15 mouse cellular contexts compared by ENCODE assay signal in genomic region chr1:59825421-59825820, GRCm38 (mm10).
DNase-seq lines count a peak whose midpoint lies in the region; ATAC-seq and TF ChIP-seq lines count a peak whose summit lies in the region.
"Had no signal": no experiment of that assay in that cellular context is flagged by ENCODE, and none has a peak within 500 bp of the region (broad histone marks: within the 10 kb centered on the region; RNA-seq: fewer than 3 reads in every experiment).

No protein-coding gene starts in this region.

- no peaks in the 10 kb centered on the region for H3K27me3 ChIP-seq in kidney, embryonic 16.5 days (ENCODE audit: insufficient read depth, low read length)
- H3K27me3 ChIP-seq: liver, embryonic 12.5 days; megakaryocyte, embryonic 14.5 days had no signal

- no peak for ATAC-seq in kidney, embryonic 16.5 days (ENCODE audit: low FRiP score, low TSS enrichment)
- ATAC-seq: hindbrain, embryonic 16.5 days; liver, embryonic 12.5 days had no signal

- intact Hi-C loops in heart, postnatal 36 days (cut with DNase I) = no loop called here

- H3K36me3 ChIP-seq in kidney, embryonic 16.5 days (ENCODE audit: insufficient read depth, low read length) = peaks cover 9% of the 10 kb centered on the region
- H3K36me3 ChIP-seq: liver, embryonic 12.5 days had no signal

- no peaks in the 10 kb centered on the region for H3K9me3 ChIP-seq in kidney, embryonic 16.5 days (ENCODE audit: low read length)
- H3K9me3 ChIP-seq: G1E; liver, embryonic 12.5 days; megakaryocyte, embryonic 14.5 days had no signal

- no peak overlapping the region for H3K4me3 ChIP-seq in kidney, embryonic 16.5 days (ENCODE audit: low read length)
- no peak overlapping the region for H3K4me3 ChIP-seq in layer of hippocampus, adult 2 months
- H3K4me3 ChIP-seq: erythroblast, embryonic 14.5 days; liver, embryonic 12.5 days; megakaryocyte, embryonic 14.5 days had no signal

- no peak overlapping the region for H3K27ac ChIP-seq in kidney, embryonic 16.5 days (ENCODE audit: low read length)
- no peak overlapping the region for H3K27ac ChIP-seq in layer of hippocampus, adult 2 months
- H3K27ac ChIP-seq: liver, embryonic 12.5 days had no signal

- H3K9ac ChIP-seq in kidney, embryonic 16.5 days (replicated peaks; ENCODE audit: low read length) = no peak overlapping the region
- H3K9ac ChIP-seq: liver, embryonic 12.5 days had no signal

- H3K4me1 ChIP-seq in kidney, embryonic 16.5 days (ENCODE audit: insufficient read depth, low read length) = no peaks in the 10 kb centered on the region

- DNase-seq in cerebellum, adult 18-20 months = peak; percentile 21 to 35
- no peak for DNase-seq in cerebellum, adult 9-10 months
- peak; percentile 57 for DNase-seq in kidney, postnatal 10 days
- DNase-seq in adipocyte (ENCODE audit: low spot score) = peak; percentile 39
- peak; percentile 35 to 52 for DNase-seq in heart, postnatal 36 days
- DNase-seq in spleen, postnatal 36 days (ENCODE audit: low spot score in 2 of 2) = no peak
- DNase-seq in layer of hippocampus, adult 2 months (ENCODE audit: low spot score in 2 of 2) = no peak
- DNase-seq: cerebellum, adult 11-12 months; thymus, postnatal 14 days had no signal

- H3K4me2 ChIP-seq in kidney, embryonic 16.5 days (replicated peaks; ENCODE audit: low read depth, low read length) = no peak overlapping the region
- H3K4me2 ChIP-seq: liver, embryonic 12.5 days had no signal

- no peak for TF ChIP-seq CTCF in layer of hippocampus, adult 2 months (conservative IDR thresholded peaks at IDR 0.05)

Comparison
In these comparisons a context has a peak if more than half of its experiments do, and no peak if none do; other contexts are left out.
1. DNase-seq: peak in cerebellum, adult 18-20 months (2 of 2), kidney, postnatal 10 days (single experiment), adipocyte (single experiment) and heart, postnatal 36 days (2 of 2); none in cerebellum, adult 9-10 months (single experiment), spleen, postnatal 36 days (0 of 2) and layer of hippocampus, adult 2 months (0 of 2).